Mouse (Mus musculus) bone marrow, adult 2 months (tissue): ENCODE measurements around the gene Crb1.

Experiments
- CTCF ChIP-seq: fragments of 200-500 bp; IDR thresholded peaks from 2 replicates; pipeline ENCODE4 v1.5.1; 2011; ENCODE audit warnings: low read length, control low read depth; ENCODE audit not compliant: control insufficient read depth, insufficient read depth
- POLR2A ChIP-seq: fragments of 200-500 bp; IDR thresholded peaks from 2 replicates; pipeline ENCODE4 v1.6.1; 2011; ENCODE audit warnings: low read depth, mild to moderate bottlenecking, control low read depth, low read length, borderline replicate concordance; ENCODE audit not compliant: control insufficient read depth

DNA sequence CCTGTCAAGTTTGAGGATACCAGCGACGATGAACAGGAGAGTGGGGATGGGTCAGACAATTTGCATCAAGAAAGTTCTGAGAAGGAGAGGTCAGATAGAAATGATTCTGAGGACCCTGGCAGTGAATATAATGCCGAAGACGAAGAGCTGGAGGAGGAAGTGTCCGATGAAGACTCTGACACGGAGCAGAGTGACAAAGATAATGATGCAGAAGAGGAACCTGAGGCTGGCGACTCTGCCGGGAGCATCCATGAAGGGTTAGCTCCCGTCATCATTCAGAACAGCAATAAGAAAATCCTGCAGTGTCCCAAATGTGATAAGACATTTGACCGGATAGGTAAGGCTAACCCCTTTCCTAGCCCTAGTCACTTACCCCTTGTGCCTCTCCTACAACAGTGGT lies 47.0 kb upstream of the Crb1 start:
- no peak for TF ChIP-seq CTCF
- TF ChIP-seq POLR2A = no peak
